Mouse (Mus musculus): ENCODE data around the gene Gm21970. TPM values are rescaled to one million over a fixed set of nuclear protein-coding genes. Genes with fewer than 3 reads are reported as not detected.

The Gm21970 gene
- not detected for total RNA-seq (2022)

DNA sequence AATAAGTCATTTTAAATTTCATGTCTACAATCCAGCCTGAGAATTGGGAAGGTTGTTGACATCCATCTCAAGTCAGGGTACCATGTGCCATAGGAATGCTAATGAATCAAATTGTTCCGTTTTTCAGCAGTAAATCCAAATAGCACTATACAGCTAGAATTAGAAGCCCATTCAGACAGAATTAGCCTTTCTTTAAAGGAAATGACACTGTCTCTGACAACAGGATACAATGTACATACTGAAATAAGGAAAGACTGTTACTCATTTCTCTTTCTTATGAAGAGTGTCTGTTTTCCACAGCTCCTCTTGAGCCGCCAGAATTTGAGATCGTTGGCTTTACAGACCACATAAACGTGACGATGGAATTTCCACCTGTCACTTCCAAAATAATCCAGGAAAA, at the start of gene Gm21970:
Gene Gm21970, plus strand, starts transcription at position 301 of the 400 bp plus-strand sequence.
- DNase-seq (ENCODE audit: low spot score) = no peak

DNA sequence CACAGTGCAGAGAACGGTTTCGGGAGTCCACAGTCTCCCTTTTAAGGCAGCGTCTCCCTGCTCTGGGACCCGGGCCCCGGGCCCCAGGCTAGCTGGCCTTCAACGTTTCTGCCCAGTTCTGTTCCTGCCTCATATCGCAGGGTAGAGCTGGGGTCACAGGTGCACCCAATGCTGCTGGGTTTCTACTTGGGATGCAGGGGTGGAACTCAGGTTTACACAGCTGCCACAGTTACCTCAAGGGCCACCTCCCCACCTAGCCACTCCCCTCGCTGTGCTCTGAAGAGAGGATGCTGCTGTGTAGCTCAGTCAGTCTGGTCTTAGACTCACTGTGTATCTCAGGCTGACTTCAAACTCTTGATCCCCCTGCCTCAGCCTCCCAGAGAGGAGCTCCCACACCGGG, 45.0 kb upstream of the Gm21970 start:
- DNase-seq (ENCODE audit: low spot score) = no peak

DNA sequence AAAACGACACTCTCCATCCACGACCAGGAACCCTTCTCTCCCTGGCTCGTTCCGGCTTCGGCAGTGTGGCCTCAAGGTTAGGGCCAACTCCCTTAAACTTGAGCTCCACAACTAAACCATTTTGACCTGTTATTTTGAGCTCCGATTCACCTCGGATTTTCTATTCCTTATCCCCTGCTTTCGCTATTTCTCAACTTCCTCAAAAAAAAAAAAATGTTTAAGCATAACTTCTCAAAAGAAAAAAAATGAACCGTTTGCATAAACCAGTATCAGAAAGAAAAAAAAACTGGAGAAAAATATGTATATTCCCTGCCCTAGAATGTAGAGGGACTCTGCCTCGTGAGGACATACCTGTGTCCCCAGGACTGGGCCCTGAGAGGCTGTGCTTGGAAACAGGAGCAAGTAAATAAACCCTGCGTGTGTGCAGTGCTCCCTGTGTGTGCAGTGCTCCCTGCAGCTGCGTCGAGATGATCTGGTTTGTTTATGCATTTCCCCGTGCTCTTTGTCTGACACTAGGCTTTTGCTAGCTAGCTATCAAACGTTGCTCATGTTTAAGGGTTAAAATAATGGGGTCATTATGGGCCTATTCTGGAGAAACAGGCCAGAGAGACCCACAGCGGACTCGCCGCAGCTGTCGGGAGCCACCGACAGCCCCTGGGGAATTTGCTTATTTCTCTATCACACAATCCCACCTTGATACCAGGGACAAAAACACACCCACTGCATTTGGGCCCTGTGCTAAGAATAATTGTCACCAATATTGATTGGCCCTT, 43.8 kb upstream of the Gm21970 start:
- no peak for DNase-seq (ENCODE audit: low spot score)

DNA sequence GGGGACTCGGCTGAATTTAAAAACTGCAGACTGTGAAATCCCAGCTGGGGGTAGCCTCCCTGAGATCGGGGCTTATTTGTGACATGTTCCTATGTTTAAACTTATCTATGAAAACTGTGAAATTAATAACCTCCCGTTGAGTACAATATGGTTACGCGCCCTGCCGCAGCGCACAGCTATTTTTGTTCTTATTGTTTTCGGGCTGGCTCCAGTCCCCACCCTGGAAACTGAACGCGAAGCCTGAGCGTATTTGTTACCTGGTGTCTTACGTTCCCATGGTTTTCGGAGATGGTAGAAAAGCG, 43.3 kb upstream of the Gm21970 start:
- DNase-seq (ENCODE audit: low spot score) = no peak

DNA sequence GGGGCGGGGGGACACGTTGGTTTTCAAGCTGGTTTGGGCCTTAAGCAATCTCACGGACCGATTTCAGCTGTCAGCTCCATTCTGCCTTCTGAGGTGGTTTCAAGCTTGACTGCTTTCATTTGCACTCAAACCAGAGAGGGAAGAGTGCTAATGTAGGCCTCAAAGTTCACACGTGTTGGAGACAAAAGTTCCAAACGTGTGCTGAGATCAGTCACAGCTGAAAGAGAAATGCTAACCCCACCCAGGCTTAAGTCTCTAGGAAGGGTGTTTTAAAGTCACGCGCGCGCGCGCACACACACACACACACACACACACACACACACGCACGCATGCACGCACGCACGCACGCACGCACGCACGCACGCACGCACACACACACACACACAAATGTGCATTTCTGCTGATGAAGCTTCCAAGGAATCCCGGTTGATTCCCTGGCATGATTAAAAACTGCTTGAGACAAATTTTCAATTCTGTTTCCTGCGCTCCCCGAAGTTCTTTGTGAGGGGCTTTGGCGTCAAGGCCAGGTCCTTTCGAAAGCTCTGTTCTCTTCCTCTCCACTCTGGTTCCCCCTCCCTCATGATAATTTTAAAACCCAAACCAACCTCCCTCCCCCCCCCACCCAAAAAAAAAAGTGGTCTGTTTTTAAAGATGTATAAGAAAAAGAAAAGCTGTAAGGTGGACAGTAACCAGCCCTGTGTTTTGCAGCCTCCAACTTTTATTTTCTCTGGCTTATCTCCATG, 42.8 kb upstream of the Gm21970 start:
- no peak for DNase-seq (ENCODE audit: low spot score)

DNA sequence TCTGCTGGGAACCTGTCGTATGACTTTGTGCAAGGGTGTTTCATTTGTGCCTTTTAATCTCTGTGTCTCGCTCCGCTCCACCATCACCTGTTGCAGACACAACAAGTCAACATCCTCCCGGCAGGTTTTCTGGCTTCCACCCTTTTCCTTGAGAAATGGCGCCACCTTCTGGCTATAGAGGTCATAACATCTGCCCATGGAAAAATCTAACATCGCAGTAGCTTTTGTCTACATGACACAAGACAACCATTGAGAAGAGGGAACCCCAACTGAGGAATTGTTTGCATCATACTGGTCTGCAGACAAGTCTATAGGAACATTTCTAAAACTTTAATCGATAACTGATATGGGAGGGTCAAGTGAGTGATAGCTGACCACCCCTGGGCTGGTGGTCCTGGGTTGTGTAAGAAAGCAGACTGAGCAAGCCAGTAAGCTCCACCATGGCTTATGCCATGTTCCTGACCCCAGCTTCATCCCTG, 39.4 kb upstream of the Gm21970 start:
- DNase-seq (ENCODE audit: low spot score) = peak; percentile 71

DNA sequence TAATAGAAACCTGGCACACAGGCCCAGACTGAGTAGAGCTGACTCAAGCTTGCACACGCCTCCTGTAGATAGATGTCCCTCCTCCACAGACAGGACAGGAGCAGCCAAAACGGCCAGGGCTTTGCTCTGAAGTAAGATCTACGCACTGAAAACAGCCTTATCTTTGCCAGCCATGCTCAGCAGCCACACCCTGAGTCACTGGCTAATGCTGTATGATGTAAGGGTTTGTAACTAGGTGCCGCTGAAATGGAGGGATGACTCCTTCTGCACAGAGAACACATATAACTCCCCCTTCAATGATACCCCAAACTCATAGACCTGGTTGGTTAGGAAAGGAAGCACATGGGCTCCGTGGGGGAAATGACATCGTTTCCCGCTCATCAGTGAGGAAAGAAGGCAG, 38.8 kb upstream of the Gm21970 start:
- DNase-seq (ENCODE audit: low spot score) = no peak

DNA sequence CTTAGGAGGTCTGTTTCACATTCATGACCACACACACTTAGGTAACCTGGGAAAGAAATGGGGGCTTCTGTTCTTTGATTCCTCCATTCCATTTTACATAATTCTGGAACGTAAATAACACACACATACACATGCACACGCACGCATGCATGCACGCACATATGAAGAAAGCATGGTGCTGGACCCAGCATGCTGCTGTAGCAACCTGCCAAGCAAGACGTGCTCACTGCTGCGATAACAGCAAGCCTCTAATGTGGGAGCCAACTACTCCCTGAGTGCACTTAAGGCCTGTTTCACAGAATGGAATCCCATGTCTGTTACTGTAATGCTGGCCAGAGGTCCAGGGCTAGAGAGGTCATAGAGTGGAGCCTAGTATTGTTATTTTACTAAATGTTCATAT, 38.3 kb upstream of the Gm21970 start:
- no peak for DNase-seq (ENCODE audit: low spot score)

DNA sequence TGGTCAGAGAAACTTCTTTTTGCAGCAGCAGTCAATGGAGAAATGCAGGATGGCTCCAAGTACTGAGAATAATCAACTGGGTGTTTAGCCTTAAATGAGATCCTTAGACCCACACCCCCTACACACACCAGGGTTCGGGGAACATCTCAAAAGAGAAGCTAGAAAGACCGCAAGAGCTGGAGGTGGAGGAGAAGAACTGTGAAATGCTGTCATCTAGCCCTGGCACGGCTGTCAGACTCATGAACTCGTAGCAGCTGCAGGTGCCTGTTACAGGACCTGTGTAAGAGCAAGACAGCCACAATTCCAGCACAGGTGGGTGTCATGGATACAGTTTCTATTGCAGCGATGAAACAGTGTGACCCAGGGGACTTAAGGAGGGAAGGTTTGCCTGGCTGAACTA, 37.9 kb upstream of the Gm21970 start:
- no peak for DNase-seq (ENCODE audit: low spot score)

DNA sequence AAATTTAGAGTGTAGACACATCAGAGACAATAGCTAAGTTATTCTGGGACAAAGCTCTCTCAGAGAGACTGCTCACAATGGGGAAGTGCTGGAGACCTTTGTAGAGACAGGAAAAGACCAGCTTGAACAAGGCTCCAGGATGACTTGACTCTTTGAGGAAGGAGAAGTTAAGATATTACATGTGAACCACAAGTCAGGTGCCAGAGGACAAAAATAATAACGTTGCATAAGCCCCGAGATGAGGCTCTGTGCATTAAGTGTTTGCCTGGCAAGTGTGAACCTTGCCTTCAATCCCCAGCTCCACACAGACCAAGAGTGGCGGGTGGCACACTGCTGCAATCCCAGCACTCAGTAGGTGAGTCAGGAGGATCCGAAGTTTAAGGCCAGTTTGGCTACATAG, 36.9 kb upstream of the Gm21970 start:
- no peak for DNase-seq (ENCODE audit: low spot score)

DNA sequence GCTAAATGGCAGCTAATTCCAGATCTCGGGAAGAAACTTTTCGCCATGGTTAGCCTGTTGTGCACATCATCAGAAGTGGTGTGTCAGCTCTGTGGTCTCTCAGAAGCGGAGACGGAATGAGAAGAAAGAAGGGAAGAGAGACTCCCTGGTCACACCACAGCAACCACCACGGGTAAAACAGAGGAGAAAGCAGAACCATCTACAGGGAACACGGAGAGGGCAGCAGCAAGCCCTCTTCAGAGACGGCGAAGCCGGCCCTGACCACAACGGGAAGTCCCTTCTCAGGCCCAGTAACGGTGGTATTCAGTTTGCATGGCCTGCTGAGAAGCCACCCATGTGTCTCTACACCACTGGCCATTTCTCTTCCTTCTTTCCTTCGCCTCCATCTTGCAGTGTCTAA, 36.4 kb upstream of the Gm21970 start:
- DNase-seq (ENCODE audit: low spot score) = no peak

DNA sequence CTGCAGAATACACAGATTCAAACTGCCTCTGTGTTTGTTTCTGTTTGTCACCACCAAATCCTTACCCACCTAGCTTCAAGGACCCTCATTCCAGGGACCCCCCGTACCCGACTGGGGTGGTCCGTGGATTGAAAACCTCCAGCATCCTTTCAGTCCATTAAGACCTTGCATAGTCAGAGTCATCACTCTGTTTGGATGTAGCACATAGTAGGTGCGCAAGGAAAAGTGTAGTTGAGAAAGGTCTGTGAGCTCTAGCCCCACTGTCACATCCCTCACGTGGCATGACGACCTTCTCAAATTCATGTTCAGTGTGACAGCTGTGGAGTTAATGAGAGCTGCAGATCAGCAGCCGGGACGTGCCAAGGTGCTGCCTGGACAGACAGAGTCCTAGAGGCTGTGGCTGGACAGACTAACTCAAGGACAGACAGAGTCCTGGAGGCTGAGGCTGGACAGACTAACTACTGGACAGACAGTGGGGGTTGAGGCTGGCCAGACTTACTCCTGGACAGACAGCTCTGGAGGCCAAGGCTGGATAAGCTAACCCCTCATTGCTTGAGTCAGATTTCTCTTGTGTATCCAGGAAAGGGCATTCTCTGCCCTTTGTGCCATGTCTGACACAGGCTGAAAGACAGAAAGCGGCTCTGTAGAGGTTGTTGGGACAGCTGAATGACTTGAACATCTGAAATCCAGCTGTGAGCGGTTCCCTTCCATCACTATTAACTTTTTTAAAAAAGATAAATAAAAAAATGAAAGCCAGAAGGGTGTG, 34.6 kb upstream of the Gm21970 start:
- DNase-seq (ENCODE audit: low spot score) = no peak

DNA sequence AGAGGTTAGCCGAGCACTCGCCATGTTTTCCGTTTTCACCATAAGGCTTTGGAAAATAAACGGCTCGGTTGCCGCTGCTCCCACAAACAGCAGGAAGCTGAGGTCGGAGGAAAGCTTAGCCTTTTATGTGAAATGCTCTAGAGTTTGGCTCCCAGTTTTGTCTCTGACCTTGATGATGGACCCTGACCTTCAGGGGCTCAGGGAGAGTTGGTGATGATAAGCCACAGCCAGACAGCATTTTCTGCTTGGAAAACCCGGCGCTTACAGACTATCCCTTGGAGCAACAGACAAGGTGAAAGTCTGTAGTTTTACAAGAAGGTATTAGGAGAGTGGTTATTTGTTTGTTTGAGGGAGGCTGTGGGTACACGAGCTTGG, 34.0 kb upstream of the Gm21970 start:
- no peak for DNase-seq (ENCODE audit: low spot score)

DNA sequence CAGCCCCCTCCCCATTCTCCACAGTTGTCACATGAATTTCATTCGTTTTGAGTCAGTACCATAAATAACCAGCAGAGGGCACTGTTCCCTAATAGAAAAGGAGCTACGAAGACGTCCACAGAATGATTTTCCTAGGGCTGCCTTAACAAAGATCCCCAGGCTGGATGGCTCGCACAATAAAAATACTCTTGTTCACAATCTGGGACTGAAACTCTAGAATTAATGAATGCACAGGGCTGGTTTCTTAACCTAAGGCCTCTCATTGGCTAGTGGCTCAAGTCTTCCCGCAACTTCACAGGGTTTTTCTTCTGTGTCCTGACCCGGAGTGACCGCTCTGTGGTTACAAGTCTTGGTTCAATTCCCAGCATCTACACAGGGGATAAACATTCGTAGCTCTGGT, 33.0 kb upstream of the Gm21970 start:
- DNase-seq (ENCODE audit: low spot score) = peak; percentile 86

DNA sequence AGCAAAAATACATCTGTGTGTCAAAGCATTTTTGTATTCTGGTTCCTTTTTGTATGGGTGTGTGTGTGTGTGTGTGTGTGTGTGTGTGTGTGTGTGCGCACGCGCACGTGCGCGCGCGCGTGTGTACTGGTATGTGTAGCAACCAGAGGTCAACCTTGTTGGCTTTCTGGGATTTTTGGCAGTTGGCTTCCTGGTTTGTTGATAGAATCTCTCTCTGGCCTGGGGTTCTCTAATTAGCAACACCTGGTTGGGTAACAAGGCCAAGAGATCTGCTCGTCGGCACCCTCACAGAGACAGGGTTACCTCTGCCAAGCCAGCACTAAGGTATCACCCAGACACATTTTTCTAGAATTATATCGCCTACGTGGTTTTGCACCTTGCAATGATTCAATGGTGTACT, 32.0 kb upstream of the Gm21970 start:
- no peak for DNase-seq (ENCODE audit: low spot score)

DNA sequence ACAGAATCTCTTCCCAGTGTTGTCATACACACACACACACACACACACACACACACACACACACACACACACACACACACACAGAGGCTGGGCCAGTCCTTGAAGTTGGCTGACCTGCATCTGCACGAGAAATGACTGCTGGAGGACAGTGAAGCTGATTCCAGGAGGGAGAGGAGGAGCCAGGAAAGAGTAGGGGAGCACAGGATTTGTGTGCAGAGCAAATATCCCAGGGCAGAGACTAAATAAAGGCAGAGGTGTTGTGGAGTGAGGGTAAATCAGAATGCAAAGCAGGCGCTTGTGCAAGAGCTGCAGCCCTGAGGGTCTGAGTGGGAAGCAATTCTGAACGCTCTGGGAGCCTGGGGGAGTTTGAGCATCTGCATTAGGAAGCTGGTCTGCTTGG, 31.4 kb upstream of the Gm21970 start:
- DNase-seq (ENCODE audit: low spot score) = no peak

DNA sequence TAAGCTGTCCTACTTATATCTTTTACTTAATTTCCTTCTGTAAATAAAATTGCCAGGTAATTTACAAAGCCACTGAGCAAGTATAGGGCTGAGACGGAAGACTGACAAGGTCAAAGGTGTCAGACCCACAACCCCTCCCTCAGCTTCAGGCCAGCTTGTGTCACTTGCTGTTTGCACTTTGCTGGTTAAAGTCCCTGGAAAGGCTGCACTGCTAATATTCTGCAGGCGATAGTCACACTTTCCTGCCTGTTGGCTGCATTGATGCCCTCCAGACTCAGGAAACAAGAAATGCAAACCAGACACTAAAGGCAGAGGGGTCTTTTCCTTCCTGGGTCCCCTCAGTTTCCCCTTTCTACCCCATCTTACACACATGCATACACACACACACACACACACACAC, 29.5 kb upstream of the Gm21970 start:
- no peak for DNase-seq (ENCODE audit: low spot score)

DNA sequence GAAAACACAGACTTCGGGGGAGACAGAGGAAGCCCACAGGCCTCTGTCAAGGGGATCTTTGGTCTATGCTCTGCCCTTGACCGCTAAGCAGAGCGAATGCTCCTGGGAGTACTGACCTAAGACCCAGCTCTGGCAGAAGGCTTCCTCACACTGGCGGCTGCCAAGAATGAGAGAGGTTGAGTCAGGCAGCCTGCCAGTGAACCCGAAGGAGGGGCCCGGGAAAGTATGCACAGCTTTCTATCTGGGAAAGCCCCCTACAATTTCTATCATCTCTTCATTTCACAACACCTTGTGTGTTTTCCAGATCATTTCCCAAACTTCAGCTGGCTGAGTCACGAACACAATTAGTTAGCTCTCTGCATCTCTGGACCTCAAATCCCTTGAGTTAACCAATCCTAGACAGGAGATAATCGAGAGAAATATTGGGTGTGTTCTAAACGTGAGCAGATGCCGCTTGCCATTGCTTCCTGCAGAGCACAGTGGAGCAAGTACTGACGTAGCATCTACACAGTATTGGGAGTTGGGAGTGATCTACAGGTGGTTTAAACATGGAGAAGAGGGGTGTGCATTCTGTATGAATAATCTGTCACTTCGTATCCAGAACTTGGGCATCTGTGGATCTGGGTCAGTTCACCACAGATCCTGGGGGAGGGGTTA, 28.8 kb upstream of the Gm21970 start:
- DNase-seq (ENCODE audit: low spot score) = peak; percentile 73

DNA sequence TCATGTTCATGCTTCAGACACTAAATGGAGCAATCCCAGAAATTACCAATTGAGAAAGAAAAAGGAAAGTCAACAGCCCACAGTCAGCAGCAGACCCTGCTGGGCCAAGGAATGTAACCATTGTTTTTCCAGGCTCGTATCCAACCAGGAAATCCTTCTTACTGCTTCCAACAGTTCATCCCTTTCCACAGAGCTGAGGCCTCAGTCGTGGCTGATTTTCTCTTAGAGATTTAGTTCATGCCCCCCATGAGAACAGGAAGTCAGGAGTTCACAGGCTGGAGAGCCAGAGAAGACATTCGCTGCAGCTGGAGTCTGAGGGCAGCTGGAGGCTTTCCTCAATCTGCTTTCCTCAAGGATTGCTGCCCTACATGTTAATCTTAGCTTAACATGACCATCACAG, 28.0 kb upstream of the Gm21970 start:
- peak; percentile 90 for DNase-seq (ENCODE audit: low spot score)

DNA sequence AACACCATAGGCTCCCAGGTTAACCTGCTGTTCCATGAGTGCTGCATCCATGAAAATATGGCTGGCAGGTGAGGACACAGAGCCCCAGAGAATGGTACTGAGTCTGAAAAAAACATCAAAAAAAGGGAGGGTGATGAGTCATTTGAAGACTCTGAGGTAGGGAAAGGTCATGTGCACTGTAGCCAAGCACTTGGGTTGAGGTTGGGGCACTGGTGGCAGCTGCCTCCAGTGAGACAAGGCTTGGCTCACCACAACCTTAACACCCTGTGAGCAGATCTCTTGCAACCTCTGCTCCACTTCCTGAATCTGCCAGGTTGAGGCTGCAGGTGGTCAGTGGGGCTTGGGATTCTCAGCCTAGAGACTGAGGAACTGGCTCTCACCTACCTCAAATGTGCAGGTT, 25.0 kb upstream of the Gm21970 start:
- DNase-seq (ENCODE audit: low spot score) = no peak

DNA sequence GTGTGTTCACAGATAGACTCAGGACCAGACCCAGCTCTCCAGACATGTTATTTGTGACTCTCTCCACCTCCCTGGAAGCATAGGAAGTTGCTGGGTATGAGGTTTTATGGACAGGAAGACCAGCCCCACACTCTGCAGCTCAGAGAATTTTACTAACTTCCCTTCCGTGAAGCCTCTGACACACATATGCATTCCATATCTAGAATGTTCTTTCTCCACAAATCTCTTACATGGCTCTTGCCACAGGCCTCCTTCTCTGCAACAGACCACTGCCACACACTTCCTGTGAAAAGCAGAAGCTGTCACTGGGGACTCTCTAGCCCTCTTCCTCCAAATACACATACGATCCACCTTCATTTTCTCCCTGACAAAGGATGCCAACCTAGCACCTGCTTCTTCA, 24.5 kb upstream of the Gm21970 start:
- DNase-seq (ENCODE audit: low spot score) = no peak
